Mouse (Mus musculus) neural tube, embryonic 14.5 days (tissue): Measurements from ENCODE around the gene Olfm1. TPM values are rescaled to one million over a fixed set of nuclear protein-coding genes. Genes with fewer than 3 reads are reported as not detected.
A peak's percentile ranks its signal among the peaks of the same experiment; 100 is the strongest.

Source experiments
- ATAC-seq: fragments of 200-750 bp; cut with Nextera tagmentation; 2 replicates; pipeline ENCODE4 v1.8.0; 2017; ENCODE audit warnings: low read depth, mild to moderate bottlenecking, moderate TSS enrichment, moderate library complexity
- H3K27ac ChIP-seq: fragments of 300-500 bp; sonication (generic); 2 replicates; pipeline ENCODE4 v1.5.1; 2014; ENCODE audit warnings: low read depth, mild to moderate bottlenecking, control low read depth, low read length, moderate library complexity, mixed read lengths
- H3K27me3 ChIP-seq: fragments of 300-500 bp; sonication (generic); 2 replicates; pipeline ENCODE4 v1.6.1; 2014; ENCODE audit warnings: low read length; ENCODE audit not compliant: control insufficient read depth, insufficient read depth
- H3K36me3 ChIP-seq: fragments of 300-500 bp; sonication (generic); 2 replicates; pipeline ENCODE4 v1.6.1; 2014; ENCODE audit warnings: low read length, mixed read lengths; ENCODE audit not compliant: control insufficient read depth, insufficient read depth
- H3K4me1 ChIP-seq: fragments of 300-500 bp; sonication (generic); 2 replicates; pipeline ENCODE4 v1.6.1; 2014; ENCODE audit warnings: low read length; ENCODE audit not compliant: control insufficient read depth, insufficient read depth
- H3K4me2 ChIP-seq: fragments of 300-500 bp; sonication (generic); 2 replicates; pipeline ENCODE4 v1.6.1; 2014; ENCODE audit warnings: mild to moderate bottlenecking, low read depth, low read length, control low read depth
- H3K4me3 ChIP-seq: fragments of 300-500 bp; sonication (generic); 2 replicates; pipeline ENCODE4 v1.5.1; 2014; ENCODE audit warnings: low read depth, low read length, control low read depth, mixed read lengths
- H3K9ac ChIP-seq: fragments of 300-500 bp; sonication (generic); replicated peaks from 2 replicates; pipeline ENCODE4 v1.6.1; 2014; ENCODE audit warnings: low read depth, mild to moderate bottlenecking, control low read depth, low read length, mixed read lengths
- H3K9me3 ChIP-seq: fragments of 300-500 bp; sonication (generic); 2 replicates; pipeline ENCODE4 v1.6.1; 2016; ENCODE audit warnings: low read length; ENCODE audit not compliant: control insufficient read depth
- WGBS: fragments of 180-500 bp; shearing (Covaris S2); extraction: QIAGEN DNeasy Blood & Tissue Kit; methylation state at CpG from one replicate; pipeline ENCODE4 v1.1.7; 2014; 5-methylcytosine and 5-hydroxymethylcytosine counted together
- polyA plus RNA-seq: library from polyadenylated mRNA; unstranded; fragments of >200 nt; fragmentation: Nextera tagmentation; extraction: Ambion mirVana; gene quantifications from 2 replicates; pipeline ENCODE4 v1.2.1, GENCODE M21; 2014

The Olfm1 gene
- polyA plus RNA-seq, 1 experiment from 2014 or later: 356 TPM

DNA sequence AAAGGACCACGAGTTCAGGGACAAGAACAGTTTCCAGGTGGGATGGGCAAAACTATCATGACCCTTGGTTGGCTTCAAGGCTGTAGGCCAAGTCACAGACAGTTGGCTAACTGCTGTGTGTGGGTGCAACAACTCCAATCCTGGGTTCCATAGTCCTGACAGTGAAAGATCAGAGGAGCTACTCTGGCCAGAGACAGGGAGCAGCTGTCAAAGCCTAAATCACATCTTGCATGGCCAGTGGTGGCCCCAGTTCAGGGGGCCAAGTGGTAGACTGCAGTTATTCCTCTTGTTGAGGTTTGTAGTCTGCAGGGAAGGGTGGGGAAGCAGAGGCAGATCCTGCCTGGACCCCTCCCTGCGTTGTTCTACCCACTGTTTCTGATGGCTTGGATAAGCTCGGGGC lies 48.1 kb downstream of the Olfm1 start:
- Histone ChIP-seq H3K4me3 (no peak overlapping the region), H3K27ac (no peak overlapping the region), H3K4me1 (peaks cover 10% of the 10 kb centered on the region; the same call in 1 of the 2 replicates), H3K36me3 (no peaks in the 10 kb centered on the region), H3K9ac (no peak overlapping the region), H3K4me2 (no peak overlapping the region), H3K9me3 (no peaks in the 10 kb centered on the region), H3K27me3 (no peaks in the 10 kb centered on the region)
- ATAC-seq: no peak
- WGBS: 89% methylated on average over 3 of the region's 3 CpGs

DNA sequence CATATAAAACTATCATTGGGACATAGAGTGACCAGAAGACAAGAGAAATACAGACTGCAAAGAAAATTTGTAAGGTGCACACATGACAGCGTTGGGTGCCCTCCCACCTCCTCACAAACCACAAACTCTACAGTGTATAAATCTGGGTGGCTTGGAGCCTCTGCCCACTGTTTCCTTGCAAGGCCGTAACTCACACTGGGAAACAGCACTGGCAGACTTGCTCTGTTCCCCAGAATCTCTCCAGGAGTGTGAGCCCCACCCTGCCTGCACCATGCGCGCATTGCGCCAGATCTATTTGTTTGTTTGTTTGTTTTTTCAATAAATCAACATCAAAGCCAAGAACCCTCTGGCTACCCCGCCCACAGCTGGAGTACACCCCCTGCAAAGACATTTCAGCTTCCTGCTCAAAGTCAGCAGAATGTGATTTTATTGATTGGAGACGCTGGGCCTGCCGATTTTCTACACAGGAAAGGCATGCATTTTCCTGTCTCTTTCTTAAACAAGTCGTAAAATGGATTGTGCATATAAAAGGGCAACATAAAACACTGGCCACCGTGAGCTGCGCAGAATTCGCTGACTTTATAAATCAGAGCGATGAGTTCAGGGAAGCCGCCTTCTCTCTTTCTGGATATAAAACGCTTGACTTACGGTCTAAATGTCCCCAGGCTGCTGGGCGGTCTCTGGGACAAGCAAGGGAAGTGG lies 48.9 kb downstream of the Olfm1 start:
- no peaks in the 10 kb centered on the region for H3K9me3 ChIP-seq
- H3K4me3 ChIP-seq: no peak overlapping the region
- peaks cover 10% of the 10 kb centered on the region; the same call in 1 of the 2 replicates for H3K4me1 ChIP-seq
- peak overlapping the region; percentile 4; the same call in 1 of the 2 replicates for H3K27ac ChIP-seq
- no peaks in the 10 kb centered on the region for H3K27me3 ChIP-seq
- peak; percentile 65; the same call in 1 of the 2 replicates for ATAC-seq
- no peak overlapping the region for H3K4me2 ChIP-seq
- WGBS: 22% methylated on average over 17 of the region's 17 CpGs
- no peaks in the 10 kb centered on the region for H3K36me3 ChIP-seq
- H3K9ac ChIP-seq: 0 out of 2 replicates have a peak overlapping the region, but pooled peaks have one; percentile 8

DNA sequence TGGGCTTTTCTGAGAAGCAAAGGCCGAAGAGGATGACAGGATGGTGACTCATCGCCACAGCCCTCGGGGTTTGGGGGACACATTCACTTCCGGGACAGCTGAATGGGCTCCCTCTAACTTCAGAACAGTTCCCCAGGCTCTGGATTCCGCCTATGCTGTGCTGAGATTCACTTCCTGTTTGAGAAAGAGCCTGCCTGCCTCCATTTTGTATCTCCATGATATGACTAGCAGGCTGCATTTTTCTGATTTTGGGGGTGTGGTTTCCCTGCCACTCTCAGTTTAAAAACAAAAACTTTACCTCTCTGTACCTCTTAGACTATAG lies 49.4 kb downstream of the Olfm1 start:
- Histone ChIP-seq H3K4me3 (no peak overlapping the region), H3K36me3 (no peaks in the 10 kb centered on the region), H3K27ac (peak overlapping the region; percentile 4; the same call in 1 of the 2 replicates), H3K27me3 (no peaks in the 10 kb centered on the region), H3K4me1 (peaks cover 10% of the 10 kb centered on the region; the same call in 1 of the 2 replicates), H3K4me2 (no peak overlapping the region), H3K9ac (no peak overlapping the region), H3K9me3 (no peaks in the 10 kb centered on the region)
- 0 out of 2 replicates have a peak, but pooled peaks have one; percentile 10 for ATAC-seq
- 31% methylated on average over 5 of the region's 5 CpGs for WGBS

DNA sequence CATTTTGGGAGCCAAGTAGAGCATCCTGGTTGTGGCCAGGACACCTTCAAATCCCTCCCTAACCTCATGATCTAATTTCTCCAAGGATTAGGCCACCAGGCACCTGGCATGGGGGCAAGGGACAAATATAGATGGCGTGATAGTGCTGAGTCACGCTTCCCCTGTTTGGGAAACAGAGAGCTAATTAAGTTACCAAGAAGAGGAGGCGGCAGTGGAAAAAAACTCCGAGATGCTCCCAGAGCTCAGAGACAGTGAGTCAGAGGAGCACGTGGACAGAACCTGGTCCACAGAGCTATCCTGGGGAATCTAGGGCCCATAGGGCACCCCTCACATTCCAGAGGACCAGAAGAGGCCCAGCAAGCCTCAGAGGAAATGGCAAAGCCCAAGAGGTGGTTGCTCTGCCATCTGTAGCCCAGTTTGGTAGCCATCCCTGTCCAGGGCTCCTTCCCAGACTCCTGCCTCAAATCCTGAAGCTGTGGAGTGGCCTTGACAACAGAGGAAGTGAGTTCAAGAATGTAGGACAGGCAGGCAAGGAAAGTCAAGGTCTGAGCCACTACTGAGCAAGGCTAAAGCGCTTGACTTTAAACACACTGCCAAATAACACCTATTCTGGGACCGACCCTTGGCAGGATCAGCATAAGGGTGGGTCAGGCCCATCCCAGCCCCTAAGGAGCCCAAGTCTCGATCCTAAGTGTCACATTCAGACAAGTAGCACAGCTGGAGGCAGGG lies 52.0 kb downstream of the Olfm1 start:
- Histone ChIP-seq H3K36me3 (no peaks in the 10 kb centered on the region), H3K27ac (no peak overlapping the region), H3K9me3 (no peaks in the 10 kb centered on the region), H3K9ac (no peak overlapping the region), H3K27me3 (no peaks in the 10 kb centered on the region), H3K4me2 (no peak overlapping the region), H3K4me3 (no peak overlapping the region), H3K4me1 (peaks cover 10% of the 10 kb centered on the region; the same call in 1 of the 2 replicates)
- ATAC-seq: no peak
- WGBS: 66% methylated on average over 8 of the region's 8 CpGs

DNA sequence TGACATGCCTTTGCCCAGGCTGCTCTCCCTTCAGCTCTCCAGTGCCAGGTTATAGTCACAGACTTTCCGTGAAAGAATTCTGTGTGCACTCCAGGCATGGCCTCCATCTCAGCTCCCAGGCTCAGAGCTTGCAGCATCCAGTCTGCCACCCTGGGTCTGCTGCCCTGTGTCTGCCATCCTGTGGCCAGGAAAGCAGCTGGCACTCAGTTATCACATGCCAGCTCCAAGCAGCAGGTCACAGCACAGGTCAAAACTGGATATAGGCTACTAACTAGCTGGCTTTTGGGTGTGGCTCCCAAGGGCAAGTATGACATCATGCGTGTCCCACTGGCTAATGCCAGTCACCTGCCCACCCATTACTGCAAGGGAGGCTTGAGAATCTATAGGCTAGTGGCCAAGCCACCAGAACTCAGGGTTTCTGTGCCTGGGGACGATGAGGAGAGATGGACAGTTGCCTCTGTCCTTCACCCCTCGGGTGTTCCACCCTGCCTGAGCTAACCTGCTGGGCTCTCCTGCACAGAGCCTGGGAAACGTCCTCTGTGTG lies 53.4 kb downstream of the Olfm1 start:
- H3K27ac ChIP-seq: no peak overlapping the region
- H3K4me3 ChIP-seq: no peak overlapping the region
- H3K4me1 ChIP-seq: peaks cover 12% of the 10 kb centered on the region; the same call in 1 of the 2 replicates
- ATAC-seq: no peak
- H3K27me3 ChIP-seq: no peaks in the 10 kb centered on the region
- no peaks in the 10 kb centered on the region for H3K36me3 ChIP-seq
- H3K9ac ChIP-seq: no peak overlapping the region
- WGBS: 87% methylated on average over 5 of the region's 5 CpGs
- no peaks in the 10 kb centered on the region for H3K9me3 ChIP-seq
- H3K4me2 ChIP-seq: no peak overlapping the region

DNA sequence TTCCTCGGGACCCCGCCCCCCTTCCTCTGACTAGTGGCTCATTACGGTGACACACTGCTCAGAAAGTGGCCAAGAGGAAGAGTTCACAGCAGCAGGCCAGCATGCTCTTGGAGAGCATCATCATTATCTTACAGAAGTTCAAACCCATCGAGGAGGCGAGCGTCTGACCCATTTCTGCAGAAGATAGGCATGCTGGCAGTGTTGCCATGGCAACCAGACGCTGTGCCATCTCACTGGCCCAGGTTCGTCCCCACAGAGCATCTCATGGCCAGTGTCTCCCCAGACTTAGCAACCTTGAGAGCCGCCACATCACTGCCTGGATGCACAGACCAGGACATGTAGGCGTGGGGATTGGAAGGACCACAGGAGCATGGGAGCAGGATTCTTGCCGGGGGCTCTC lies 54.3 kb downstream of the Olfm1 start:
- H3K9me3 ChIP-seq: no peaks in the 10 kb centered on the region
- no peaks in the 10 kb centered on the region for H3K27me3 ChIP-seq
- no peaks in the 10 kb centered on the region for H3K36me3 ChIP-seq
- no peak for ATAC-seq
- no peak overlapping the region for H3K4me2 ChIP-seq
- H3K9ac ChIP-seq: no peak overlapping the region
- H3K4me3 ChIP-seq: no peak overlapping the region
- no peak overlapping the region for H3K27ac ChIP-seq
- H3K4me1 ChIP-seq: peaks cover 10% of the 10 kb centered on the region; the same call in 1 of the 2 replicates
- 66% methylated on average over 11 of the region's 11 CpGs for WGBS

DNA sequence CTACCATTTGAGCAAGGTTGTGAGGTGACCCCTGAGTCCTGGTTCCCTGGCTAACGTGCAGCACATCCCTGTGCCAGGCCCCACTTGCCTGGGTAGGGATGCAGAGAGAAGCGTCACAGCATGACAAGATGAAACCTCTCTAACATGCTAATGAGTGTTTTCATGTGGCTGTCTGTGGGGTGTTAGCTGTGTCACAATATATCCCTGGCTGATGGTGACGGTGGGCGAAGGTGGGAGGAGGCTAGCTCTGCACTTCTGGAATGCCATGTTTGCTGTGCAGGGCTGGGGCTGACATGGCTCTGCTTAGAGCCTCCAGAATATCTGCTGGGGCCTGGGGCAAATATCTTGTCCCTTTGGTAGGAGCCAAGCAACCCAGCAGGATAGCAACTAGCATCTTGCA lies 59.8 kb downstream of the Olfm1 start:
- H3K9me3 ChIP-seq: no peaks in the 10 kb centered on the region
- no peak overlapping the region for H3K4me3 ChIP-seq
- H3K36me3 ChIP-seq: no peaks in the 10 kb centered on the region
- H3K9ac ChIP-seq: no peak overlapping the region
- no peaks in the 10 kb centered on the region for H3K27me3 ChIP-seq
- WGBS: 48% methylated on average over 4 of the region's 4 CpGs
- no peak overlapping the region for H3K4me2 ChIP-seq
- ATAC-seq: no peak
- H3K4me1 ChIP-seq: 0 out of 2 replicates have a peak, but pooled peaks cover 8% of the 10 kb centered on the region
- no peak overlapping the region for H3K27ac ChIP-seq

DNA sequence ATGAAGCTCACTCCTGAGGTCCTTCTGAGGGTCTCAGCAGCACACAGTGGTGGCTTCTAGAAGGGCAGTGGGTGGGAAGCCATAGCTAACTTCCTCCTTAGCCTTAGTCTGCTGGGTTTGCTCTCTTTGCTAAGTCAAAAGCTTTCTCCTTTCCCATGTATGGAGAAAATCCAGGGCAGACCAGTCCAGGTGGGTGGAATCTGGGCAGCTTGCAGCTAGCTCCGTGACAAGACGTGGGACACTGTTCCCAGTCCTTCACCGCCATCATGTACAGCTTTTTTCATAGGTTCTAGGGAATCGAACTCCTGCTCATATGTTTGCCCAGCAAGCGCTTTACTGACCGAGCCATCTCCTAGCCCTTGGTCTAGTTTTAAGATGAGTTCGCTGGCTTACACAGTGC lies 63.2 kb downstream of the Olfm1 start:
- Histone ChIP-seq H3K27me3 (no peaks in the 10 kb centered on the region), H3K27ac (no peak overlapping the region), H3K9me3 (no peaks in the 10 kb centered on the region), H3K4me2 (no peak overlapping the region), H3K36me3 (no peaks in the 10 kb centered on the region), H3K4me1 (0 out of 2 replicates have a peak, but pooled peaks cover 7% of the 10 kb centered on the region), H3K4me3 (no peak overlapping the region), H3K9ac (no peak overlapping the region)
- no peak for ATAC-seq
- WGBS: 94% methylated on average over 7 of the region's 7 CpGs

DNA sequence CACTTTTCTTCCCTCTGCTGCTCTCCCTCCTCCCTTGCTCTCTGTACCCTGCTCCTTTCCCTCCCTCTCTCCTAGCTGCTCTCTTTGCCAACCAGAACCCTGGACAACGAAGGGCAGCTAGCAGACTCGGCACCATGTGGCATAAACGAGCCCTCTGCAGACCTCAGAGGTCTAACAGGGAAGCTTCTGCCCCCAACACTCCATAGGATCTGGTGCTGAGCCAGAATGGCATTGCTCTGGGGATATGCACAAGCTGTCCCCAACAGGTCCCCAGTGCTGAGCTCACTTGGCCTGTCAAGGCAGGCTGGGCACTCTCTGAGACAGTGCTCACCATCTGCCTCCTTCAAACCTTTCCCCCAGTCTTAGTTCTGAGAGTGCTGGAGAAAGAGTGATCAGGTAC lies 68.6 kb downstream of the Olfm1 start:
- no peaks in the 10 kb centered on the region for H3K27me3 ChIP-seq
- H3K4me3 ChIP-seq: no peak overlapping the region
- H3K4me2 ChIP-seq: no peak overlapping the region
- WGBS: 47% methylated on average over 3 of the region's 3 CpGs
- H3K27ac ChIP-seq: no peak overlapping the region
- no peak for ATAC-seq
- no peaks in the 10 kb centered on the region for H3K4me1 ChIP-seq
- H3K9me3 ChIP-seq: no peaks in the 10 kb centered on the region
- H3K36me3 ChIP-seq: no peaks in the 10 kb centered on the region
- no peak overlapping the region for H3K9ac ChIP-seq
